Mouse (Mus musculus): ENCODE measurements around the gene Rbm38. TPM values are rescaled to one million over a fixed set of nuclear protein-coding genes. Genes with fewer than 3 reads are reported as not detected.

Gene Rbm38
- polyA plus RNA-seq, 1 experiment: 31.3 TPM

DNA sequence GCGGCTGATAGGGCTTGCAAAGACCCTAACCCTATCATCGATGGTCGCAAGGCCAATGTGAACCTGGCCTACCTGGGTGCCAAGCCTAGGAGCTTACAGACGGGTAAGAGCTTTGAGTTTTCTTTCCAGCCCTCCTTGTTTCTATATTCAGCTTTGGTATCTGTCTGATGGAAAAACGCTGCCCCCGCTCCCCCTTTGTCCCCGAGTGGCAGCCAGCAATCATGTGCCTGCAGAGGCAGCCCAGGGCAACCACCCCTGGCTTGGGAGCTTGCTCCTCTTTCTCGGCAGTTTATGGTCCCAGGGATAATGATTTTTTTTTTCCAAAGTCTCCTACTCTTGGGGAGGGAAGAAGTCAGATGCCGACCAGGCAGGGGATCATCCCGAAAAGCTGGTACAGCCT, 2.5 kb downstream of the Rbm38 start:
- Histone ChIP-seq H3K79me2 (ENCODE audit: control insufficient read depth, insufficient read depth) (peaks cover 42% of the 10 kb centered on the region), H3K79me3 (ENCODE audit: low read depth) (peaks cover 5% of the 10 kb centered on the region), H3K4me3 (ENCODE audit: insufficient read depth, poor library complexity, severe bottlenecking) (peak overlapping the region; percentile 80), H3K27me3 (ENCODE audit: control insufficient read depth, insufficient read depth, insufficient read length) (no peaks in the 10 kb centered on the region), H3ac (ENCODE audit: control insufficient read depth, insufficient read length, low read depth) (peak overlapping the region; percentile 60), H3K36me3 (ENCODE audit: control insufficient read depth, insufficient read depth) (peaks cover 12% of the 10 kb centered on the region)
- TF ChIP-seq CTCF (IDR thresholded peaks at IDR 0.05; ENCODE audit: control insufficient read depth, insufficient read depth, insufficient read length): no peak
- no peak for TF ChIP-seq MAX (IDR thresholded peaks at IDR 0.05)
- TF ChIP-seq CEBPB (IDR thresholded peaks at IDR 0.05; ENCODE audit: low read depth): no peak
- TF ChIP-seq USF1 (IDR thresholded peaks at IDR 0.05; ENCODE audit: low read depth): no peak
- TF ChIP-seq FOSL1 (IDR thresholded peaks at IDR 0.05; ENCODE audit: insufficient read depth, low read length, poor library complexity, severe bottlenecking): no peak

DNA sequence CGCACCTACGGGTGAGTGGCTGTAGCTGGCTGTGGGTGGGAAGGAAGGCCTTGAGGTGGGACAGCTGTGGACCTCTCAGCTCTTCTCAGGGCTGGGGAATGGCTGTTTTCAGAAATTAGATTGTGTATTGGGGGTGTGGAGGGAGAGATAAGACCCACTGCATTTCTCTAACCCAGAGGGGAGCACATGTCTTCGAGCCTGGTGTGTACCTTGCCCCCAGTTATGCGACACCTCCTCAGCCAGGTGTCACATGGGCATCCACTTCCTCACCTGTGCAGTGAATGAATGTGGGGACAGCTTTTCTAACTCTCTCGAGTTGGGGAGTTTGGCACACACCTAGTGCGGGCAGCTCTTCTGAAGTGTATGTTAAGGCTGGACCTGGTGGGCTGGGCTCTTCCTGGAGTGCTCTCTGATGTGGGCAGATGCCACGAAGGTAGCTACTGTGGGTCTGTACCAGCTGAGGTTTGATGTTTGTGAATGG, 3.1 kb downstream of the Rbm38 start:
- peaks cover 12% of the 10 kb centered on the region for H3K36me3 ChIP-seq (ENCODE audit: control insufficient read depth, insufficient read depth)
- peaks cover 42% of the 10 kb centered on the region for H3K79me2 ChIP-seq (ENCODE audit: control insufficient read depth, insufficient read depth)
- TF ChIP-seq CEBPB (IDR thresholded peaks at IDR 0.05; ENCODE audit: low read depth) (no peak), USF1 (IDR thresholded peaks at IDR 0.05; ENCODE audit: low read depth) (no peak), MYOD1 (IDR thresholded peaks at IDR 0.05; ENCODE audit: control insufficient read depth, insufficient read length, low read depth) (no peak), MYOG (IDR thresholded peaks at IDR 0.05; ENCODE audit: control insufficient read depth, extremely low read depth, insufficient read length) (no peak), MAX (IDR thresholded peaks at IDR 0.05) (no peak), FOSL1 (IDR thresholded peaks at IDR 0.05; ENCODE audit: insufficient read depth, low read length, poor library complexity, severe bottlenecking) (no peak), CTCF (IDR thresholded peaks at IDR 0.05; ENCODE audit: control insufficient read depth, insufficient read depth, insufficient read length) (no peak)
- no peak overlapping the region for H3ac ChIP-seq (ENCODE audit: control insufficient read depth, insufficient read length, low read depth)
- no peak overlapping the region for H3K4me3 ChIP-seq (ENCODE audit: insufficient read depth, poor library complexity, severe bottlenecking)
- H3K27me3 ChIP-seq (ENCODE audit: control insufficient read depth, insufficient read depth, insufficient read length): no peaks in the 10 kb centered on the region
- peaks cover 5% of the 10 kb centered on the region for H3K79me3 ChIP-seq (ENCODE audit: low read depth)

DNA sequence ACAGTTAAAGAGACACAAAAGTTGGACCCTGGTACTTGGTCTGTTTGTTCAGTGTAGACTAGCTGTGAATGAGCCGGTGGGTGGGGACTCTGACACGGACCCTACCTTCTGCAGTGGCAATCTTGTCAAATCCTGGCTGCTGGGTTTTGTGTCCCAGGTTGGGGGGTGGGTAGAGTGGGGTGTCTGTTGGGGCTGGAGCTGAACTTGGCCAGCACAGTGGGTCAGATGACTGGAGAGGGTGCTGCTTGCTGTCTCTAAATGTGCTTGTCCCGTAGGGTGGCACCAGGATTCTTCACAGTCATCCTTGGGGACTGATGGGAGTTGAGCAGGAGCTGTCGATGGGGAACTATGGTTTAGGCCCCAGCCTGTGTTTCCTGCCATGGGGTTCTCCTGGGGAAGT, 3.7 kb downstream of the Rbm38 start:
- peaks cover 5% of the 10 kb centered on the region for H3K79me3 ChIP-seq (ENCODE audit: low read depth)
- peaks cover 42% of the 10 kb centered on the region for H3K79me2 ChIP-seq (ENCODE audit: control insufficient read depth, insufficient read depth)
- H3K36me3 ChIP-seq (ENCODE audit: control insufficient read depth, insufficient read depth): peaks cover 12% of the 10 kb centered on the region
- H3K27me3 ChIP-seq (ENCODE audit: control insufficient read depth, insufficient read depth, insufficient read length): no peaks in the 10 kb centered on the region
- H3ac ChIP-seq (ENCODE audit: control insufficient read depth, insufficient read length, low read depth): no peak overlapping the region
- no peak overlapping the region for H3K4me3 ChIP-seq (ENCODE audit: insufficient read depth, poor library complexity, severe bottlenecking)
- TF ChIP-seq FOSL1 (IDR thresholded peaks at IDR 0.05; ENCODE audit: insufficient read depth, low read length, poor library complexity, severe bottlenecking) (no peak), CTCF (IDR thresholded peaks at IDR 0.05; ENCODE audit: control insufficient read depth, insufficient read depth, insufficient read length) (no peak), MAX (IDR thresholded peaks at IDR 0.05) (no peak), MYOD1 (IDR thresholded peaks at IDR 0.05; ENCODE audit: control insufficient read depth, insufficient read length, low read depth) (no peak), MYOG (IDR thresholded peaks at IDR 0.05; ENCODE audit: control insufficient read depth, extremely low read depth, insufficient read length) (no peak)

DNA sequence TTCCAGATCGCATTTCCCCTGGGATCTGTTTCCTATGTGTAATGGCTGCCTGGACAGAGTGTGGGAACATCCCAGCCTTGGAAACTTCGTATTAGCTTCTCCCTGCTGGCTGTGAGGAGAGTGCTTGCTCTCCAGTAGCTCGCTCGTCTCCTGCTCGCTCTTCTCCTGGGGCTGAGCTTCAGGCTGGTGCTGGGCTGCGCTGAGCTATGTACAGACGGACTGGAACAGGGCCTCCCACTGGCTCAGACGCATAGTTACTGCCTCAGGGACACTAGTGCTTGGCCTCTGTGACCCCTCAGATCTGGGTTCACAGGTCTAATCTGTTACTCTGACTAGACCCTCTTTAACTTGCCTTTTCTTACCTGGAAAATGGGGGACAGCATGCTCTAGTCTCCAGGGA, 4.1 kb downstream of the Rbm38 start:
- Histone ChIP-seq H3K27me3 (ENCODE audit: control insufficient read depth, insufficient read depth, insufficient read length) (no peaks in the 10 kb centered on the region), H3K79me2 (ENCODE audit: control insufficient read depth, insufficient read depth) (peaks cover 42% of the 10 kb centered on the region), H3K4me3 (ENCODE audit: insufficient read depth, poor library complexity, severe bottlenecking) (no peak overlapping the region), H3K36me3 (ENCODE audit: control insufficient read depth, insufficient read depth) (peaks cover 12% of the 10 kb centered on the region), H3K79me3 (ENCODE audit: low read depth) (peaks cover 5% of the 10 kb centered on the region), H3ac (ENCODE audit: control insufficient read depth, insufficient read length, low read depth) (no peak overlapping the region)
- TF ChIP-seq FOSL1 (IDR thresholded peaks at IDR 0.05; ENCODE audit: insufficient read depth, low read length, poor library complexity, severe bottlenecking) (no peak), CEBPB (IDR thresholded peaks at IDR 0.05; ENCODE audit: low read depth) (no peak), MYOG (IDR thresholded peaks at IDR 0.05; ENCODE audit: control insufficient read depth, extremely low read depth, insufficient read length) (no peak), USF1 (IDR thresholded peaks at IDR 0.05; ENCODE audit: low read depth) (no peak), MYOD1 (IDR thresholded peaks at IDR 0.05; ENCODE audit: control insufficient read depth, insufficient read length, low read depth) (no peak), MAX (IDR thresholded peaks at IDR 0.05) (no peak), CTCF (IDR thresholded peaks at IDR 0.05; ENCODE audit: control insufficient read depth, insufficient read depth, insufficient read length) (no peak)

DNA sequence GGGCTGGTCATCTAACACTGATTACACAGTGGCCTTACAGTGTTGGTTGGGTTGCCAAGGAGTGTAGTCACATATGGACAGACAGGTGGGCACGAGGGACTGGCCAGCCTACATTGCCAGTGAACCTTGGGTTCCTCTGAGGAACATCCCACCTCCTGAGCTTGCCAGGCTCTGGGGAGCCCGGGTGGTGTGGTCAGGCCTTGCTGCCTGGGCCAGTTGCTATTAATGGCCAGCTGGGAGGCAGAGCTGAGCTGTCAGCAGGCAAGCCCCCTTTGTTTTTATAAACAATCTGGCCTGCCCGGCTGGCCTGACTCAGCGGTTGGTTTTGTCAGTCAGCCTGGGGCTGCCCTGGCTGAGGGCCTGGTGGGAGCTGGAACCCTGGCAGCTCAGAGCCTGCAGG, 4.6 kb downstream of the Rbm38 start:
- H3K27me3 ChIP-seq (ENCODE audit: control insufficient read depth, insufficient read depth, insufficient read length): no peaks in the 10 kb centered on the region
- TF ChIP-seq USF1 (IDR thresholded peaks at IDR 0.05; ENCODE audit: low read depth) (no peak), MAX (IDR thresholded peaks at IDR 0.05) (no peak), MYOD1 (IDR thresholded peaks at IDR 0.05; ENCODE audit: control insufficient read depth, insufficient read length, low read depth) (no peak), FOSL1 (IDR thresholded peaks at IDR 0.05; ENCODE audit: insufficient read depth, low read length, poor library complexity, severe bottlenecking) (no peak), MYOG (IDR thresholded peaks at IDR 0.05; ENCODE audit: control insufficient read depth, extremely low read depth, insufficient read length) (no peak), CTCF (IDR thresholded peaks at IDR 0.05; ENCODE audit: control insufficient read depth, insufficient read depth, insufficient read length) (no peak), CEBPB (IDR thresholded peaks at IDR 0.05; ENCODE audit: low read depth) (no peak)
- peaks cover 42% of the 10 kb centered on the region for H3K79me2 ChIP-seq (ENCODE audit: control insufficient read depth, insufficient read depth)
- H3K36me3 ChIP-seq (ENCODE audit: control insufficient read depth, insufficient read depth): peaks cover 12% of the 10 kb centered on the region
- peaks cover 5% of the 10 kb centered on the region for H3K79me3 ChIP-seq (ENCODE audit: low read depth)
- H3ac ChIP-seq (ENCODE audit: control insufficient read depth, insufficient read length, low read depth): no peak overlapping the region
- no peak overlapping the region for H3K4me3 ChIP-seq (ENCODE audit: insufficient read depth, poor library complexity, severe bottlenecking)

DNA sequence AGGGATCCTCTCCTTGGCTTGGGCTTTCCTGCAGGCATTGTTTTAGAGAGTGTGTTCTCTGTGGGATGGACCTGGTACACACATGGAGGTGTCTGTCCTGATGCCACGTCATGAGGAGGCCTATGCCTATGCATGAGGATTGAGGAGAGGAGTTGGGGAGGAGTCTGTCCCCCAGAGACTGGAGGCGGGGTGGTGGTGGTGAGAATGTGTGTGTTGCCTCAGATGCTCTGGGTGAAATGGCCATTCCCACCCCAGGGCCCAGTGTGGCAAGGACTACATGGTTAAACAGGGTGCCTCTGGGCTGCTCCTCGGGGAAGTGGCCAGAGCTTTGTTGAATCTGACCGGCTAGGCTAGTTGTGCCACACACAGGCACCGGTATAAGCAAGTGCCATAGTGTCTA, 6.0 kb downstream of the Rbm38 start:
- peaks cover 12% of the 10 kb centered on the region for H3K36me3 ChIP-seq (ENCODE audit: control insufficient read depth, insufficient read depth)
- H3K79me2 ChIP-seq (ENCODE audit: control insufficient read depth, insufficient read depth): peaks cover 42% of the 10 kb centered on the region
- no peaks in the 10 kb centered on the region for H3K27me3 ChIP-seq (ENCODE audit: control insufficient read depth, insufficient read depth, insufficient read length)
- TF ChIP-seq CEBPB (IDR thresholded peaks at IDR 0.05; ENCODE audit: low read depth) (no peak), FOSL1 (IDR thresholded peaks at IDR 0.05; ENCODE audit: insufficient read depth, low read length, poor library complexity, severe bottlenecking) (no peak), MAX (IDR thresholded peaks at IDR 0.05) (no peak), USF1 (IDR thresholded peaks at IDR 0.05; ENCODE audit: low read depth) (no peak), MYOG (IDR thresholded peaks at IDR 0.05; ENCODE audit: control insufficient read depth, extremely low read depth, insufficient read length) (no peak), CTCF (IDR thresholded peaks at IDR 0.05; ENCODE audit: control insufficient read depth, insufficient read depth, insufficient read length) (no peak), MYOD1 (IDR thresholded peaks at IDR 0.05; ENCODE audit: control insufficient read depth, insufficient read length, low read depth) (no peak)
- no peak overlapping the region for H3ac ChIP-seq (ENCODE audit: control insufficient read depth, insufficient read length, low read depth)
- H3K4me3 ChIP-seq (ENCODE audit: insufficient read depth, poor library complexity, severe bottlenecking): no peak overlapping the region
- H3K79me3 ChIP-seq (ENCODE audit: low read depth): peaks cover 5% of the 10 kb centered on the region

All from C2C12 (cell line).